Mouse (Mus musculus) hindbrain, embryonic 14.5 days (tissue): ENCODE results near the gene Mme. TPM values are rescaled to one million over a fixed set of nuclear protein-coding genes. Genes with fewer than 3 reads are reported as not detected.

Source experiments
- ATAC-seq: fragments of 200-750 bp; cut with Nextera tagmentation; 2 replicates; pipeline ENCODE4 v1.8.0; 2017; ENCODE audit warnings: moderate number of reproducible peaks, mild to moderate bottlenecking, moderate TSS enrichment, moderate library complexity; ENCODE audit not compliant: low FRiP score
- DNase-seq: peaks from one replicate; pipeline ENCODE4 v3.0.0-alpha.2; 2015; ENCODE audit warnings: low spot score
- H3K27ac ChIP-seq: fragments of 300-500 bp; sonication (generic); 2 replicates; pipeline ENCODE4 v1.5.1; 2014; ENCODE audit warnings: mild to moderate bottlenecking, moderate library complexity
- H3K27me3 ChIP-seq: fragments of 300-500 bp; sonication (generic); 2 replicates; pipeline ENCODE4 v1.6.1; 2014; ENCODE audit warnings: mild to moderate bottlenecking, low read length, mixed read lengths; ENCODE audit not compliant: control insufficient read depth, insufficient read depth
- H3K36me3 ChIP-seq: fragments of 300-500 bp; sonication (generic); replicated peaks from 2 replicates; pipeline ENCODE4 v1.6.1; 2014; ENCODE audit not compliant: control insufficient read depth, insufficient read depth
- H3K4me1 ChIP-seq: fragments of 300-500 bp; sonication (generic); replicated peaks from 2 replicates; pipeline ENCODE4 v1.6.1; 2014; ENCODE audit warnings: antibody characterized with exemption, low read length, mixed read lengths; ENCODE audit not compliant: control insufficient read depth, insufficient read depth
- H3K4me2 ChIP-seq: fragments of 300-500 bp; sonication (generic); replicated peaks from 2 replicates; pipeline ENCODE4 v1.6.1; 2014; ENCODE audit warnings: mild to moderate bottlenecking, moderate library complexity
- H3K4me3 ChIP-seq: fragments of 300-500 bp; sonication (generic); replicated peaks from 2 replicates; pipeline ENCODE4 v1.5.1; 2014; ENCODE audit warnings: mild to moderate bottlenecking, low read length
- H3K9ac ChIP-seq: fragments of 300-500 bp; sonication (generic); 2 replicates; pipeline ENCODE4 v1.6.1; 2014
- H3K9me3 ChIP-seq: fragments of 300-500 bp; sonication (generic); 2 replicates; pipeline ENCODE4 v1.6.1; 2016; ENCODE audit warnings: low read length; ENCODE audit not compliant: control insufficient read depth
- WGBS: fragments of 180-500 bp; shearing (Covaris S2); extraction: QIAGEN DNeasy Blood & Tissue Kit; methylation state at CpG from one replicate; pipeline ENCODE4 v1.1.7; 2014; 5-methylcytosine and 5-hydroxymethylcytosine counted together
- polyA plus RNA-seq: library from polyadenylated mRNA; unstranded; fragments of >200 nt; fragmentation: Nextera tagmentation; extraction: Ambion mirVana; gene quantifications from 2 replicates; pipeline ENCODE4 v1.2.1, GENCODE M21; 2014

Mme gene
- polyA plus RNA-seq, 1 experiment from 2014 or later: 4.0 TPM

DNA sequence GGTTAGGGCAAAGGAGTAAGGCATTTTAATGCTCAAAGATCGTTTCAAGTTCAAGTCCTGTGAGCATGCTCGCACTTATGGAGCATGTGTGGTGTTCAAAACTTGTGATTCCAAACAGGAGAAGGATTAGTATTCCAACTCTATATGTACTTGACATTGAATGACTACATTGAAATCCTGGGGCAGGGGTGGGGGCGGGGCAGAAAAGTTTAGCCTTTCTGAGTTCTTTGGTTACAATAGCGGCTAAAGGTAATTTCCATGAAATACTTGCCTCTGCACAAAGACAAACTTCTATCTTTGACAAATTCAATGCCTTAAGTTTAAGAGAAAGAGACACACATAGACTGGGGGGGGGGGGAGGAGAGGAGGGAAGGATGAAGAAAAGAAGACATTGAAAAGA is 53.5 kb downstream of the Mme start:
- H3K9ac ChIP-seq: peak overlapping the region; percentile 70
- H3K4me2 ChIP-seq: peak overlapping the region; percentile 100
- no peaks in the 10 kb centered on the region for H3K36me3 ChIP-seq
- 38% methylated on average over 4 of the region's 4 CpGs for WGBS
- no peak overlapping the region for H3K27ac ChIP-seq
- peaks cover 25% of the 10 kb centered on the region for H3K27me3 ChIP-seq
- no peak for DNase-seq
- peaks cover 8% of the 10 kb centered on the region; the same call in 1 of the 2 replicates for H3K4me1 ChIP-seq
- ATAC-seq: no peak
- H3K9me3 ChIP-seq: no peaks in the 10 kb centered on the region
- peak overlapping the region; percentile 83 for H3K4me3 ChIP-seq

DNA sequence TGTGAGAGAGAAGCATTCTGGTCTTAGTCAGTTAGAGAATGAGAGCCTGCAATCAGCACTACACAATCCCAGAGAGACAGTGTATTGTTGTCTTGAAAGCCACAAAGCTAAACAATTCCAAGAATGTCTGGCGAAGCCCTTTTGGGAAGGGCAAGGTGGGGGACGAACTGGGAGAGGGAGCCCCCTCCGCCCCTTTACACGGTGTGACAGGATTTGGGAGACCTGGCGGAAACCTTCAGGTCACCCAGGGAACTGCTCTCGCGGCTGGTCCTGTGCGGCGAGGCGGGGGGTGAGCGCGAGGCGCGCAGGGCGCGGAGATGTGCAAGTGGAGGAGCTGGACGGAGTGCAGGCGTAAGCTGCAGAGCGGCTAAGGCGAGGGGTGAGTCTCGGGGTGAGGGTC is 53.9 kb downstream of the Mme start:
- DNase-seq: peak; percentile 48
- under 1% methylated on average over 21 of the region's 21 CpGs for WGBS
- Histone ChIP-seq H3K4me3 (peak overlapping the region; percentile 83), H3K27me3 (peaks cover 25% of the 10 kb centered on the region), H3K27ac (no peak overlapping the region), H3K4me2 (peak overlapping the region; percentile 100), H3K36me3 (no peaks in the 10 kb centered on the region), H3K9me3 (no peaks in the 10 kb centered on the region), H3K4me1 (peaks cover 8% of the 10 kb centered on the region; the same call in 1 of the 2 replicates), H3K9ac (peak overlapping the region; percentile 70)
- peak; percentile 88 for ATAC-seq

DNA sequence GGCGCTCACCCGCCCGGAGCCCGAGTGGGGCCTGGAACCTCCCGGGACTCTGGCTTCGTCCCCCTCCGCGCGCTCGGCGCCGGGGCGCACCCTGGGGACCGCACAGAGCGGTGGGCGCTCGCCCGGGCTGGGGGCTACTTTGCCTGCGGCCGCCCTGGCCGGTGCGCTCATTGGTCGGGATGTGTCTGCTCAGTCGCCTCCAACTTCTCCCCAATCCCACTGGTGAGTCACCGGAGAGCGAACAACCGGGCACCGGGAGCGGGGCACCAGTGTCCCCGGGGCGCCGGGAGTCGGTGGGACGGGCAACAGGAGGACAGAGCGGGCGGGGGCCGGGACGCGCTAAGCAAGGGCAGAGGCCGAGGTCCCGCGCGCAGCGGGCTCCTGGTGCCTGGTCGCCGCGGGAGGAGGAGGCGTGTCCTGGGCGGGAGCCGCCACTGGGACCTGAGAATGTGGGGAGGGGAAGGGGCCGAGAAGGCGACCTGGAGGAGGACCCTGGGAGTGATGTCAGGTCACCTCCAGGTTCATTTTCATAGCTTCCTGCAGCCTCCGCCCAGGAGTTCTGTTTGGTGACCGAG is 54.4 kb downstream of the Mme start:
- under 1% methylated on average over 42 of the region's 54 CpGs for WGBS
- DNase-seq: no peak
- peaks cover 25% of the 10 kb centered on the region for H3K27me3 ChIP-seq
- H3K4me2 ChIP-seq: peak overlapping the region; percentile 100
- H3K36me3 ChIP-seq: no peaks in the 10 kb centered on the region
- H3K9ac ChIP-seq: peak overlapping the region; percentile 70
- no peak overlapping the region for H3K27ac ChIP-seq
- H3K4me1 ChIP-seq: peaks cover 8% of the 10 kb centered on the region; the same call in 1 of the 2 replicates
- H3K4me3 ChIP-seq: peak overlapping the region; percentile 83
- H3K9me3 ChIP-seq: no peaks in the 10 kb centered on the region
- ATAC-seq: peak; percentile 83

DNA sequence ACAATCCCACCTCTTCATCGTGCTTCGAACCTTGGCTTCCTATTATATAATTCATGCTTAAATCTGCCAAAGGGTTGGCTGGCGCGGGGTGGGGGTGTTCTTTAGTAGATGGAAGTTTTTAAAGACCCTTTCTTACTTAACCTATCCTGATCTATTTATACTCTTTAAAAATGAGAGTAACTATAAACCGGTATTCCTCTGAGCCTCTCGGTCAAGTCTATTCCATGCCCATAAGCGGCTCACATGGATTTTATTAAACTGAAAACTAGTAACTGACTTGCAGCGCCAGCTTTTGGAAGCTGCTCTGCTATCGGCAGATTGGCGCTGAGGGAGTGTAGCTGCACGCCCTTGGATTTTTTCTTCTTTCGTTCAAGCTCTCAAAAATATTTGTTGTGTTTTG is 55.1 kb downstream of the Mme start:
- Histone ChIP-seq H3K9me3 (no peaks in the 10 kb centered on the region), H3K4me3 (peak overlapping the region; percentile 83), H3K36me3 (no peaks in the 10 kb centered on the region), H3K4me2 (peak overlapping the region; percentile 100), H3K9ac (0 out of 2 replicates have a peak overlapping the region, but pooled peaks have one; percentile 70), H3K4me1 (peaks cover 8% of the 10 kb centered on the region; the same call in 1 of the 2 replicates), H3K27me3 (peaks cover 25% of the 10 kb centered on the region), H3K27ac (no peak overlapping the region)
- no peak for ATAC-seq
- DNase-seq: peak; percentile 50
- WGBS: 10% methylated on average over 12 of the region's 12 CpGs

DNA sequence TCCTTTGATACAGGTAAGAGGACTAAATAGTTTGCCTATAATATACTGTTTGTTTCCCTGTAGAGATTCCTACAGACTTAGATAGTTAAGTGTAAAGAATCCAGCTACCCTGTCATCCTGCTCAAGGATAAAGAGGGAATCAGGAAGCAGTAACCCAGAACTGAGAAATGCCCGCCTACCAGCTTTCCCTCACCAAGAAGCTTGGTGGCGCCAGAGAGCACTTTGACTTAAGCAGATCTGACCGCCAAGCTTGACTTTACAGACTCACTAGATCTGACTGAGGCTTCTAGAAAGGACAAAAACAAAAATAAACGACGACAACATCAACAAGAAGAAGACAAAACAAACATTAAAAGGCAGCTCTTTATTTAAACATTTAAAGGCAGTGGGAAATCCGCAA is 56.5 kb downstream of the Mme start:
- no peak overlapping the region for H3K4me2 ChIP-seq
- H3K9me3 ChIP-seq: no peaks in the 10 kb centered on the region
- no peaks in the 10 kb centered on the region for H3K36me3 ChIP-seq
- ATAC-seq: peak; percentile 60; the same call in 1 of the 2 replicates
- peak; percentile 79 for DNase-seq
- WGBS: 7% methylated on average over 6 of the region's 6 CpGs
- H3K27ac ChIP-seq: no peak overlapping the region
- peaks cover 25% of the 10 kb centered on the region for H3K27me3 ChIP-seq
- H3K9ac ChIP-seq: no peak overlapping the region
- no peak overlapping the region for H3K4me3 ChIP-seq
- H3K4me1 ChIP-seq: peaks cover 8% of the 10 kb centered on the region; the same call in 1 of the 2 replicates

DNA sequence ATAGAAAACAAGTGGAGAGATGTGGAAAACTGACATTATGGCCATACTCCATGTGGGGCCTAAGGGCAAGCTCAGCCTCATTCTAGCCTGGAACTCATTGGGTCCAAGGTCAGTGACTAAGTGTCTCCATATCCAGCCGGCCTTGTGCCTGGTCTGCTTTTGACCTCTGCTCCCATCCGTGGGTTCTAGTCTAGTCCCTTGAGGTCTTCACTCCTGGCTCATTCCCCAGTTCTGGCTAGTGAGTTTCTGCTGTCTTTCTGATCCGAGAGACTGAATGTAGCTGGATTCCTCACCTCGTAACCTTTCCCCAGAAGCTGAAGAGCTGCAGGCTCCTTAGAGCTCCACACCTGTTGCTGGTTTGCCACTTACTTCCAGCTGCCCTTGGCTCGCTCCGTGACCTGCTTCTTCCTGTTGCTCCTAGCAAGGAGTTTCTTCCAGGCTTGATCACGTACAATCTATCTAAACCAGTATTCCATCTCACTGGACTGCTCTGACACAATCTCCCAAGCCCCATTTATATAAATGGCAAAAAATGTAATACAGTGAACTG is 73.9 kb downstream of the Mme start:
- Histone ChIP-seq H3K4me3 (no peak overlapping the region), H3K36me3 (no peaks in the 10 kb centered on the region), H3K4me1 (no peaks in the 10 kb centered on the region), H3K9me3 (no peaks in the 10 kb centered on the region), H3K27me3 (no peaks in the 10 kb centered on the region), H3K27ac (no peak overlapping the region), H3K4me2 (no peak overlapping the region), H3K9ac (no peak overlapping the region)
- WGBS: 88% methylated on average over 7 of the region's 7 CpGs
- ATAC-seq: no peak
- no peak for DNase-seq

DNA sequence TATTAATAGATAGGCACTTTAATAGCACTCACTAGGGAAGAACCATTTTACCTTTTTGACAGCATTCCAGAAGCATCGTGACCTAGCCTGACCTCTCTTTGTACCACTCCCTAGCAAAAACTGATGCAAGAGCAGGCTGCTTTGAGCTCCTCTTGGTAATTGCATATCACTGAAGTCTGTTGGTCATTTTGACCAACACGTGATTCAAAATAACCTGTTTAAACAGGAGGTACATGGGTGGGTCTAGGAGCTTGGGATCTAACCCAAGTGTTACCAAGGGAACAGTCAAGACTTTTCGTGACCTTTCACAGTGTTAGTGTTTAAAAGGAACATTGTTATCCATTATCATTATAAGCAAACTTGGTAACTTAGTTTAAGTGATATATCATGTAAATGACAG is 76.2 kb downstream of the Mme start:
- WGBS: 72% methylated on average over 3 of the region's 3 CpGs
- H3K9ac ChIP-seq: no peak overlapping the region
- no peak overlapping the region for H3K4me3 ChIP-seq
- H3K36me3 ChIP-seq: no peaks in the 10 kb centered on the region
- DNase-seq (no peak), ATAC-seq (no peak)
- H3K4me2 ChIP-seq: no peak overlapping the region
- no peak overlapping the region for H3K27ac ChIP-seq
- H3K9me3 ChIP-seq: no peaks in the 10 kb centered on the region
- H3K27me3 ChIP-seq: no peaks in the 10 kb centered on the region
- H3K4me1 ChIP-seq: no peaks in the 10 kb centered on the region

DNA sequence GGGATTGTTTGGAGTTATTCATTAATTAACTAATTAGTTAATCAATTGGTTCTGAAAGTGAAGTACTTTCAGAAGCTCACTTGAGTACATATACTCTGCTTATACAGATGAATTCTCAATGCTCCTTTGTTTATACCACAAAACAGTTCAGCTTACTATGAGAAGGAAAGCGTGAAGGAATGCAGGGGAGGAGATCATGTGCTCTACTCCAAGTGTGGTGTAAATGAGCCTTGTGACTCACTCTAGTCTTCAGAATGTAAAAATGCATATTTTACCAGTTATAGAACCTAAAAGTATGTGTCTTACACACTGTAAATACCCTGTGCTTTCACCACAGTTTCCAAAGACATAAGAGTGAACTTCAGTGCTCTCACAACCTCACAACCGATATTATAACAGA is 84.3 kb downstream of the Mme start:
- Histone ChIP-seq H3K9ac (no peak overlapping the region), H3K27me3 (no peaks in the 10 kb centered on the region), H3K4me3 (no peak overlapping the region), H3K4me1 (no peaks in the 10 kb centered on the region), H3K4me2 (no peak overlapping the region), H3K9me3 (no peaks in the 10 kb centered on the region), H3K36me3 (no peaks in the 10 kb centered on the region), H3K27ac (no peak overlapping the region)
- no peak for ATAC-seq
- no peak for DNase-seq
- 79% methylated on average over 2 of the region's 2 CpGs for WGBS

DNA sequence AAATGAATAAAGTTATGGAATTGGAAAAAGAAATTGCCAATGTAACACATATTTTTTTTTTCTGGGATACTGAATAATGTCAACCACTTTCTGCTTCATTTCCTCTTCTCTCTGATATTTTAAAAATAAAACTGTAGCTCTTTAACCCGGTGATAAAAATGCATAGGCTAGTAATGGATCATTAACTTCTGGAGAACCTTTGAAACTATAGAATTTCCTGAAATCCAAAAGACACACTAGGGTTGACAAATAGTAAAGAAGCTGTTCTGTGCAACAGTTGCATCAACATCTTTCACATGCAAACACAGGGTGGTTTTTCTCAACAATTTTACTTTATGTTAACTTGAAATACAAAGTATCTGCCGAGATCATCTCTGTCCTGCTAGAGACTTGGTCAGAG is 98.8 kb downstream of the Mme start:
- Histone ChIP-seq H3K36me3 (no peaks in the 10 kb centered on the region), H3K4me2 (no peak overlapping the region), H3K4me3 (no peak overlapping the region), H3K27ac (no peak overlapping the region), H3K27me3 (no peaks in the 10 kb centered on the region), H3K4me1 (no peaks in the 10 kb centered on the region), H3K9me3 (no peaks in the 10 kb centered on the region), H3K9ac (no peak overlapping the region)
- no peak for DNase-seq
- no peak for ATAC-seq
- 90% methylated on average over 2 of the region's 2 CpGs for WGBS
